Comparison of ENCODE assay signal across 8 mouse cellular contexts in the genomic region with DNA sequence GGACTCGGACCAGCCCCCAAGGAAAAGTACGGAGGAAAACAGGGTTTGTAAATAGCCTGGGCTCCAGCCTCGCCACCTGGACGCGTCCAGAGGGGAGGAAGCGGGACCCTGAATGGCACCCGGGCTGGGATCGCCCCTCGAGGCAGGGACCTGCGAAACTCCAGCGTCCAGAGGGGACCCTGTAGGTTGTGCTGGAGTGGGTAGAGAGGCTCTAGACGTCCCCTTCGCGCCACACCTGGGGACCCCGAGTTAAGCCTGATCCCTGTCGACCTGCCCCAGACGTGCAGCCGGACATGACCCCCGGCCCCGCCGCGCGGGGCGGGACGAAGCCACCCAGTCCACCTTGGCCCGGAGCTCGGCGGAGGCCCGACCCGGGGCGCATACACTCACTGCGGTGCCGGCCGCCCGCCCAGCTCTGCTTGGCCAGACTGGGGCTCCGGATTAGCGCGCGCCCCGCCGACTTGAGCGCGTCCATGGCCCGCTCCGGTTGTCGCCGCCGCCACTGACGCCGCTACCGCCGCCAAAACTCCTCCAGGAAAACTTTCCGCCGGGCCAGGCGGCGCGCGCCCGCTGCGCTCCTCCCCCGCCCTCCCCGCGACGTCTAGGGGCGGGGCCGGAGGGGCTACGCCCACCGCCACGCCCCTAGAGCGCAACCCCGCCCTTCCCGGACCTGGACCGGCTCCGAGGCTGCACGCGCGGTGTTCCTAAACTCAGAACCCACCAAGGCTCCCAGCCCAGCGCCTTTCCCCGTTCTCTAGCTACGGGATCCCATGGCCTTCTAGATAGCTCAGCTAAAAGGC. TPM values are rescaled to one million over a fixed set of nuclear protein-coding genes. Genes with fewer than 3 reads are reported as not detected.
DNase-seq lines count a peak whose midpoint lies in the region; ATAC-seq and TF ChIP-seq lines count a peak whose summit lies in the region.

Gene Ldlrap1 (minus strand): TSS at position 599 of the 800 bp plus-strand sequence.

- TF ChIP-seq POLR2A in bone marrow, adult 2 months (IDR thresholded peaks at IDR 0.05; ENCODE audit: borderline replicate concordance, control insufficient read depth, low read depth, low read length), result peak; percentile 70; the same call in 1 of the 2 replicates

- under 1% methylated on average over 80 of the region's 80 CpGs for WGBS in bone marrow, adult 2 months
- WGBS in heart, embryonic 16.5 days, result under 1% methylated on average over 75 of the region's 80 CpGs

- peak within 1 kb of the TSS; percentile 91 for H3K9ac ChIP-seq in heart, embryonic 16.5 days (ENCODE audit: low read length)

- TF ChIP-seq CTCF in E14TG2a.4 (conservative IDR thresholded peaks at IDR 0.05; ENCODE audit: low read length), result no peak
- no peak for TF ChIP-seq CTCF in bone marrow, adult 2 months (IDR thresholded peaks at IDR 0.05; ENCODE audit: control insufficient read depth, insufficient read depth, low read length)

- peak within 1 kb of the TSS; percentile 71 for H3K27ac ChIP-seq in bone marrow, adult 2 months (ENCODE audit: control insufficient read depth, insufficient read depth, low read depth, low read length, poor library complexity)
- peak within 1 kb of the TSS; percentile 58 for H3K27ac ChIP-seq in heart, embryonic 16.5 days (ENCODE audit: low read length)

- peaks cover 71% of the 10 kb centered on the region for H3K4me1 ChIP-seq in E14TG2a.4 (replicated peaks; ENCODE audit: low read depth, low read length)
- H3K4me1 ChIP-seq in bone marrow, adult 2 months (ENCODE audit: control insufficient read depth, insufficient read depth, low read length), result peaks cover 21% of the 10 kb centered on the region
- H3K4me1 ChIP-seq in erythroblast, embryonic 14.5 days (ENCODE audit: control insufficient read depth), result peaks cover 74% of the 10 kb centered on the region
- peaks cover 34% of the 10 kb centered on the region for H3K4me1 ChIP-seq in heart, embryonic 16.5 days (ENCODE audit: control insufficient read depth, insufficient read depth, low read length)

- H3K36me3 ChIP-seq in E14TG2a.4 (ENCODE audit: insufficient read depth, low read length), result no peaks in the 10 kb centered on the region
- peaks cover 21% of the 10 kb centered on the region for H3K36me3 ChIP-seq in erythroblast, embryonic 14.5 days (ENCODE audit: control insufficient read depth)
- H3K36me3 ChIP-seq in heart, embryonic 16.5 days (ENCODE audit: control insufficient read depth, insufficient read depth), result no peaks in the 10 kb centered on the region

- H3K9me3 ChIP-seq in E14TG2a.4 (ENCODE audit: low read length), result no peaks in the 10 kb centered on the region
- H3K9me3 ChIP-seq in erythroblast, embryonic 14.5 days (ENCODE audit: control insufficient read depth, low read length), result no peaks in the 10 kb centered on the region
- H3K9me3 ChIP-seq in heart, embryonic 16.5 days (replicated peaks; ENCODE audit: control insufficient read depth, low read length), result no peaks in the 10 kb centered on the region

- peak within 1 kb of the TSS; percentile 90 for H3K4me2 ChIP-seq in heart, embryonic 16.5 days (ENCODE audit: low read depth, low read length)

- peak; percentile 86 to 90 for DNase-seq in kidney, postnatal 25 days
- peak; percentile 75 for DNase-seq in lung, postnatal 25 days (ENCODE audit: low spot score)
- peak; percentile 38 for DNase-seq in retina, adult 2 months (ENCODE audit: low read depth, low spot score)
- DNase-seq in urinary bladder, adult 18-20 months (ENCODE audit: low spot score in 2 of 2), result peak; percentile 75 to 82

- H3K27me3 ChIP-seq in E14TG2a.4 (ENCODE audit: insufficient read depth, low read length), result peaks cover 71% of the 10 kb centered on the region
- H3K27me3 ChIP-seq in erythroblast, embryonic 14.5 days (ENCODE audit: control insufficient read depth), result peaks cover 4% of the 10 kb centered on the region; the same call in 1 of the 2 replicates
- no peaks in the 10 kb centered on the region for H3K27me3 ChIP-seq in heart, embryonic 16.5 days (ENCODE audit: control insufficient read depth, insufficient read depth, low read length)

- H3K4me3 ChIP-seq in E14TG2a.4 (replicated peaks; ENCODE audit: low read length), result peak within 1 kb of the TSS; percentile 93
- H3K4me3 ChIP-seq in bone marrow, adult 2 months (replicated peaks; ENCODE audit: control insufficient read depth, low read depth, low read length), result peak within 1 kb of the TSS; percentile 86
- peak within 1 kb of the TSS; percentile 91 for H3K4me3 ChIP-seq in erythroblast, embryonic 14.5 days (replicated peaks)
- H3K4me3 ChIP-seq in heart, embryonic 16.5 days (ENCODE audit: low read length), result peak within 1 kb of the TSS; percentile 84

- peak; percentile 81 for ATAC-seq in heart, embryonic 16.5 days (replicated peaks; ENCODE audit: extremely low read depth, insufficient read depth, low FRiP score)

RNA-seq across cellular contexts. Expression of gene Ldlrap1, which starts in this region (rescaled TPM):
- 23.1 and 45.9 TPM in 2 replicates for polyA plus RNA-seq in bone marrow, adult 2 months (2011; ENCODE audit: insufficient read depth, insufficient read length, low replicate concordance, missing spikeins)
- 3.0 and 3.8 TPM in 2 replicates for polyA plus RNA-seq in erythroblast, embryonic 14.5 days (2012)
- 14.7 and 15.8 TPM in 2 replicates for polyA plus RNA-seq in heart, embryonic 16.5 days (2015; fragmentation: Nextera tagmentation; extraction: Ambion mirVana)

Comparison
In these comparisons a context has a peak if more than half of its experiments do, and no peak if none do; other contexts are left out.
1. Peak in every context shown above with its lines: DNase-seq, ATAC-seq, H3K4me3 ChIP-seq and H3K27ac ChIP-seq.
2. DNase-seq: peak in every context shown above with its lines; median percentile 88 in kidney, postnatal 25 days; 78 in urinary bladder, adult 18-20 months; 75 in lung, postnatal 25 days; 38 in retina, adult 2 months.